Mouse (Mus musculus) intestine, embryonic 14.5 days (tissue): ENCODE data around the gene Tmem182. TPM values are rescaled to one million over a fixed set of nuclear protein-coding genes. Genes with fewer than 3 reads are reported as not detected.

Source experiments
- ATAC-seq: fragments of 200-750 bp; cut with Nextera tagmentation; replicated peaks from 2 replicates; pipeline ENCODE4 v1.8.0; 2017; ENCODE audit warnings: low read depth, moderate number of reproducible peaks, moderate TSS enrichment, moderate library complexity; ENCODE audit not compliant: low FRiP score, low TSS enrichment
- DNase-seq: peaks from one replicate; pipeline ENCODE4 v3.0.0-alpha.2; 2018; ENCODE audit warnings: low spot score
- H3K27ac ChIP-seq: fragments of 300-500 bp; sonication (generic); 2 replicates; pipeline ENCODE4 v1.5.1; 2014; ENCODE audit warnings: low read depth, mild to moderate bottlenecking, control low read depth
- H3K27me3 ChIP-seq: fragments of 300-500 bp; sonication (generic); replicated peaks from 2 replicates; pipeline ENCODE4 v1.6.1; 2014; ENCODE audit warnings: low read length, control low read depth; ENCODE audit not compliant: control insufficient read depth, insufficient read depth
- H3K36me3 ChIP-seq: fragments of 300-500 bp; sonication (generic); 2 replicates; pipeline ENCODE4 v1.6.1; 2014; ENCODE audit warnings: low read length, control low read depth; ENCODE audit not compliant: control insufficient read depth, insufficient read depth
- H3K4me1 ChIP-seq: fragments of 300-500 bp; sonication (generic); replicated peaks from 2 replicates; pipeline ENCODE4 v1.6.1; 2014; ENCODE audit warnings: low read length, control low read depth, mixed read lengths; ENCODE audit not compliant: control insufficient read depth, insufficient read depth
- H3K4me2 ChIP-seq: fragments of 300-500 bp; sonication (generic); 2 replicates; pipeline ENCODE4 v1.6.1; 2014; ENCODE audit warnings: low read length
- H3K4me3 ChIP-seq: fragments of 300-500 bp; sonication (generic); 2 replicates; pipeline ENCODE4 v1.5.1; 2014; ENCODE audit warnings: low read depth, low read length, control low read depth, mixed read lengths
- H3K9ac ChIP-seq: fragments of 300-500 bp; sonication (generic); 2 replicates; pipeline ENCODE4 v1.6.1; 2014; ENCODE audit warnings: mild to moderate bottlenecking, low read length
- H3K9me3 ChIP-seq: fragments of 300-500 bp; sonication (generic); 2 replicates; pipeline ENCODE4 v1.6.1; 2016; ENCODE audit warnings: low read length, control low read depth; ENCODE audit not compliant: control insufficient read depth
- whole genome bisulfite sequencing: fragments of 180-500 bp; shearing (Covaris S2); extraction: QIAGEN DNeasy Blood & Tissue Kit; methylation state at CpG from one replicate; pipeline ENCODE4 v1.1.7; 2014; 5-methylcytosine and 5-hydroxymethylcytosine counted together
- polyA plus RNA-seq: library from polyadenylated mRNA; unstranded; fragments of >200 nt; fragmentation: Nextera tagmentation; extraction: Ambion mirVana; gene quantifications from 2 replicates; pipeline ENCODE4 v1.2.1, GENCODE M21; 2014

Gene Tmem182
- polyA plus RNA-seq, 1 experiment from 2014 or later: 0.19 TPM

DNA sequence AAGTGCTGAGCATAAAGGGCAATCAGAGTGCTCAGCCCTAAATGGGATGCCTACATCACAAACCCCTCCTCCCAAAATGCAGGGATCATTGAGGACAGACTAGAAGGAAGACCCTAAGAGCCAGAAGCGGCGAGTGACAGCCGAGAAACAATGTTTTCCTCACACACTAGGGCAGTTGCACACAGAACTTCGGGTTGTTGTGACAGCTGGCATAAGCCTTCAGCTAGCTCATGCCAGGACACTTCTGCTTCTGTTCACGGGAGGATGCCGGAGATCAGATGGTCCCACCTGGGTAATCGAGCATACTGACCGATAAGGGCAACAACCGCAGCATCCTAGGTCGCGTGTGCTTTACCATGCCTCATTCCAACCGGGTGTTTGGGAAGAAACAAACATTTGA, 1.3 kb upstream of the Tmem182 start:
- Histone ChIP-seq H3K9ac (no peak overlapping the region), H3K4me1 (no peaks in the 10 kb centered on the region), H3K4me3 (no peak overlapping the region), H3K4me2 (no peak overlapping the region), H3K36me3 (no peaks in the 10 kb centered on the region), H3K27me3 (no peaks in the 10 kb centered on the region), H3K27ac (no peak overlapping the region), H3K9me3 (no peaks in the 10 kb centered on the region)
- DNase-seq (no peak), ATAC-seq (no peak)
- 92% methylated on average over 12 of the region's 12 CpGs for WGBS

DNA sequence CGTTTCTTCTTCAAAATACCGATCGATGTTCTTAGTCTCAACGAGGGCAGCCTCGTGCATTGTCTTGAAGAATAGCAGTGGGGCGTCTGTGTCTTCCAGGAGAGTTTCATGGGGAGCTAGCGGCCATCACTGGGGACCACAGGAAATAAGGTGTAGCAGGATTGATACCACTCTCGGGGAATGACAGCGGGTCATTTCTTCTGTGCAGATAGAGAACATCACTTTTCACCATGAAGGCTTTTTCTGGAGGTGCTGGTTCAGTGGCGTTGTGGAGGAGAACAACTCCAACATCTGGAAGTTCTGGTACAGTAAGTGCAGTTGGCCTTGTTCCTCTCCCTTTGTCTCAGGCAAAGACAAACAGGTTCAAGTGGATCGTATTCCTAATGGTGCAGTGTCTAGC, 490 bp downstream of the Tmem182 start:
- no peak overlapping the region for H3K9ac ChIP-seq
- H3K4me2 ChIP-seq: no peak overlapping the region
- DNase-seq: no peak
- H3K27ac ChIP-seq: no peak overlapping the region
- no peaks in the 10 kb centered on the region for H3K36me3 ChIP-seq
- H3K9me3 ChIP-seq: no peaks in the 10 kb centered on the region
- no peak for ATAC-seq
- 89% methylated on average over 11 of the region's 11 CpGs for WGBS
- H3K4me3 ChIP-seq: no peak overlapping the region
- H3K4me1 ChIP-seq: no peaks in the 10 kb centered on the region
- H3K27me3 ChIP-seq: no peaks in the 10 kb centered on the region

DNA sequence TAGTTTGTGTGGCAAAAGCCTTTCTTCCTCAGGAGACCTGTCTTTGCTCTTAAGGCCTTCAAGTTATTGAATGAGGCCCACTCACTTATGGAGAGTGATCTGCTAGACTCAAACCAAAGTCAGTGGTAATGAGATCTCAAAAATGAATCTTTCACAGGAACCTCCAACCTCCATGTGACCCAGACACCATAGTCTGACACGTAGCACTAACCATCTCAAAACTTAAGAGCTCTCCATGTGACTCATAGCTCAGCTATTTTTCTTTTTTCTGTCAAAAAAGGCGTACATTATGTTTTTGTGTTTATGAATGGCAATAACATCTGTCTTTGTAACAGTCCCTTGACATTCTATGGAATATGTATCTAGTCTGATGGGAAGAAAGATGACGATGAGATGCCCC, 3.2 kb downstream of the Tmem182 start:
- no peak for ATAC-seq
- Histone ChIP-seq H3K27ac (no peak overlapping the region), H3K4me3 (no peak overlapping the region), H3K27me3 (no peaks in the 10 kb centered on the region), H3K4me2 (no peak overlapping the region), H3K36me3 (no peaks in the 10 kb centered on the region), H3K4me1 (no peaks in the 10 kb centered on the region), H3K9me3 (no peaks in the 10 kb centered on the region), H3K9ac (no peak overlapping the region)
- DNase-seq: no peak
- WGBS: 77% methylated on average over 3 of the region's 3 CpGs

DNA sequence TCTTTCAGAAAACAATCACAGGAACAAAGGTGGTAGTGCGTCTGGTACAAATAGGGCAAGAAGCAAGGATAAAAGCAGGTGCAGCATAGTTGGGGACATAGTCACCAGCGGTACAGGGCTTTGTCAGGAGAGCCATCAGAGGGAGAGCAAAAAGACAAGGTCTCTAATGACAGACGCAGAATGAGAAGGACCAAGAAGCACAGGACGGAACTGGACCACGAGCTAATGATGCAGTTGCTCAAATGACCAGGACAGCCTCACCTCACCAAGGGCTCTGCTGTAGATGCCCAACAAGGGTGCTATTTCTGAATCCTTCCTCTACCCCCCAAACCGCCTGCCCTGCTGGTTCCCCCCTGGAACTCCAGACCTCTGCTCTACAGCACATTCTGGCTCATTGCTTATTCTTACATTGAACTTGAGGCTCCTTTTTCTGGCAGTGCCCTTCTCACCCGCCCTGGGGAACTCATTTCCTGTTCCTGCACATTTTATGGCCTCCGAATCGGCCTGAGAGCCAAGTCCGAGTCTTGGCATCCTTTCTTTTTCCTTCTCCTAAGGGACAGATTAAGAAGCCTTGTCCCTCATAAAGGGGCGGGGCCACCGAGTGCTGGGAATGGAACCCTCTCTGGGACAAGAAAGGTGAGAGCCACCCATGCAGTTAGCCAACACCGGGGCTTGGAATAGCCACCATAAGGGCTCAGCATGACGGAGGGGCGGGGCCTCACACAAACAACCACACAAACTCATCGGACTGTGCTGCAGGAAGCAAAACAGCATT, 9.9 kb downstream of the Tmem182 start:
- Histone ChIP-seq H3K9me3 (no peaks in the 10 kb centered on the region), H3K4me2 (no peak overlapping the region), H3K4me1 (no peaks in the 10 kb centered on the region), H3K4me3 (no peak overlapping the region), H3K9ac (no peak overlapping the region), H3K27ac (no peak overlapping the region), H3K27me3 (no peaks in the 10 kb centered on the region), H3K36me3 (no peaks in the 10 kb centered on the region)
- ATAC-seq (no peak), DNase-seq (no peak)
- 65% methylated on average over 16 of the region's 16 CpGs for WGBS

DNA sequence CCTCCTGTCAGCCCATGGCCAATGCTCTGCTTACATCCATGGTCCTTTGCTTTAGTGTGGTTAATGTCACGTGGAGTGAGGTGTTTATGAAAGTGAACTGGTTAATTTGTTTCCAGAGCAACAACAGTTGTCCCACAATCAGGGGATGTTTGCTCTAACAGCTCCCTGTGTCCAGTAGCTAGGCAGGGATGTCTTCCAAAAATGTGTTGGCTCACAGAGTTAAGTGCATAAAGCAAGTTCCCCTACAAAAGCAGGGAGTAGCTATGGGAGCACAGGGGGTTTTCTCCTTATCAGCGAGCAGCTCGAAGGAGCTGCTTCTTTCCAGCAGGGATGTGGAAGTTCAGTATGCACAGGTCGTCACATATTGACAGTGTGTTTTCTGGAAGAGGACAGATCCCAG, 19.1 kb downstream of the Tmem182 start:
- Histone ChIP-seq H3K9ac (no peak overlapping the region), H3K9me3 (no peaks in the 10 kb centered on the region), H3K27me3 (no peaks in the 10 kb centered on the region), H3K36me3 (no peaks in the 10 kb centered on the region), H3K27ac (no peak overlapping the region), H3K4me2 (no peak overlapping the region), H3K4me1 (no peaks in the 10 kb centered on the region), H3K4me3 (no peak overlapping the region)
- WGBS: 65% methylated on average over 4 of the region's 4 CpGs
- DNase-seq (no peak), ATAC-seq (no peak)

DNA sequence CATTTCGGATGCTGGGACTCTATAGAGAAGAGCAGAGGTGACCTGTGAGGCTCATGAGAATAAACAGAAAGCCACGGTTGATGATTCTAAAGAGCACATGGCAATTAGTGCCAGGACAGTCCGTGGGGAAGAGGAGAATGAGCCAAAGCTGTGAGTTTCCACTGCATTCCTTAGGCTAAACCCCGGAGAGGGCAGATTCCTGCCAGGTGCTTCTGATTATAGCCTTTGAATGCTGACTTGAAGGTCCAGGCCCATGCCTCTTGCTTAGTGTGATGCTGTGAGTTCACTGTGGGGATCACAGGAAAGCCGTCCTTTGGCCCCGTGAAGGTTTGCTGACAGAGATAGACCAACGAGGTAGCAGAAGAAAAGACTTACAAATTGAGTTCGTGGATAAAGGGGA, 19.5 kb downstream of the Tmem182 start:
- H3K36me3 ChIP-seq: no peaks in the 10 kb centered on the region
- ATAC-seq (no peak), DNase-seq (no peak)
- H3K4me2 ChIP-seq: no peak overlapping the region
- H3K27me3 ChIP-seq: no peaks in the 10 kb centered on the region
- no peak overlapping the region for H3K27ac ChIP-seq
- no peak overlapping the region for H3K9ac ChIP-seq
- H3K9me3 ChIP-seq: no peaks in the 10 kb centered on the region
- H3K4me1 ChIP-seq: no peaks in the 10 kb centered on the region
- no peak overlapping the region for H3K4me3 ChIP-seq
- WGBS: 66% methylated on average over 8 of the region's 8 CpGs

DNA sequence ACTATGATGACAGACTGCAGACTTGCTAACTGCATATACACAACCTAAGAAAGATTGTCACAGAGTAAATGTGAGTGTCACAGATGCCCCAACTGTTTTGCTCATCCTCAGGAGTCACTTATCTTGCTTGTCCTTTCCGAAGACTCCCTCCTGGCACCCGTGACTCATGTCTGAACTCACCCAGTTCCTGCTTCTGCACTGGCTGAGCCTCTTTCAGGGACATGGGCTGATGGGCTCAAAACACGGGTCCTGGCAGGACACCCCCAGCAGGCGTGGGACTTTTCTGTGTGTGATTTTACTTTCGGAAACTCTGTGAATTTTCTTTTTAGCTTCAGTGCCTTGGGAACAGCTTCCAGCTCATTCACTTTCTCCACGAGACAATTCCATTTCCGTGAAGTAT, 20.4 kb downstream of the Tmem182 start:
- WGBS: 80% methylated on average over 7 of the region's 7 CpGs
- no peak overlapping the region for H3K4me3 ChIP-seq
- H3K27me3 ChIP-seq: no peaks in the 10 kb centered on the region
- no peaks in the 10 kb centered on the region for H3K36me3 ChIP-seq
- no peaks in the 10 kb centered on the region for H3K9me3 ChIP-seq
- ATAC-seq (no peak), DNase-seq (no peak)
- no peak overlapping the region for H3K27ac ChIP-seq
- H3K9ac ChIP-seq: no peak overlapping the region
- no peaks in the 10 kb centered on the region for H3K4me1 ChIP-seq
- H3K4me2 ChIP-seq: no peak overlapping the region

DNA sequence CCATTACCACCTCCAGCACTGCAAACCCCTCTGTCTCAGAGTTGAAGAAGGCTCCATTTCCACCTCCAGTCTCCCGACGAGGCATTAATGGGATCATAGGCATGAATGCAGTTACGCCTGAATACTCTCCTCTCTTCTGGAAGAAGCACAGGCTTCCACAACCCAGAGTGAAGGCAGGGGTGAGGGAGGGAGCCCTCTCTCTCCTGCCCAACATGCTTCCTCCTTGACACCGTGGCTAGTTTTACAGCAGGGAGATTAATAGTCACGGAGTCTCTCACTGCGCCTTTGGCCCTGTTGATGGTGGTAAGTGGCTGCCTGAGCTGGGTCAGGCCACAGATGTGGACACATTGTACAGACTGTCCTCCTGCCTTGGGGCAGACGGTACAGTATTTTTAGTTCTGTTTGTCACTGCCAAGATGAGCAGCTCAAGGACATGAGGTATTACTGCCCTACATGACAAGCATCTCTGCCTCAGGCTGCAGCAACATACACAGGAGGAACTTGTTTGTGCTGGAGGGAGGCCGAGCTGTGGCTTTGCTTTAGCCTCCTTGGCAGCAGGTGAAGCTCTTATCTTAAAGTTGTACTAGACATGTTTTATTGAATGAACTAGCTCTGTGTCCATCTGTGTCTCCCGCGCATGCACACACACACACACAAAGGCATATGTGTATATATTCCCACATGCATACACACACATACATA, 24.0 kb downstream of the Tmem182 start:
- Histone ChIP-seq H3K27ac (no peak overlapping the region), H3K4me3 (no peak overlapping the region), H3K4me2 (no peak overlapping the region), H3K9me3 (no peaks in the 10 kb centered on the region), H3K9ac (no peak overlapping the region), H3K36me3 (no peaks in the 10 kb centered on the region), H3K27me3 (no peaks in the 10 kb centered on the region), H3K4me1 (no peaks in the 10 kb centered on the region)
- WGBS: 68% methylated on average over 10 of the region's 10 CpGs
- DNase-seq (no peak), ATAC-seq (no peak)
